Mouse (Mus musculus): Measurements from ENCODE around the gene Lmx1b.

DNA sequence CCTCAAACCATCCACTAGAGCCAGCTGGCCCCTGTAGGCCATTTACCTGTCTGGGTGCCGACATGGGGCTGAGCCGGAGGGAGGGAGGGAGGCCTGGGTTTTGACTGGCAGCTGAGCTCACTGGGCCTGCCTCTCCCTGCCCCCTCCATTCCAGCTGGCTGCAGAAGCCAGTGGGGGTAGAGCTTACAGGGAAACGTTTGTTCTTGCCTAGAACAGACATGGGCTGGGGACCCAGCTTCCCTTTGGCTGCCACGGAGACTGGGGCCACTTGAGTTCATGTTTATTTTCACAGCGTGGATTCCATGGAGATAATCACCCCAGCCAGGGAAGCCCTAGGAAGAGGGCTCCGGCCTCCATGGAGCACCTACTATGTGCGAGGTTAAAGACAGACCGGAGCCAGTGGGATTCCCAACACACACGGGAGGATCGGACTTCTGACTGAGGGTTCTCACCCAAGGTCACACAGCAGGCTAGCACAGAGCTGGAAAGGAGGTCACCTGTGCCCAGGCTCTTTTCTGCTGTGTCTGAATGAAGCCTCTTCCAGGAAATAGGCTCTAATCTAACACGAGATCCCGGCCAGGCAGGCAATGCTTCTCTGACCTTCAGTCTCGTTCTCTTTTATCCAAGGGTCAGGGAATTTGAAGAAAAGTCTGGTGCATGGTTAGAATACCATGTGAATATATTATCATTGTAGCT, 25.2 kb upstream of the Lmx1b start:
- TF ChIP-seq CTCF (IDR thresholded peaks at IDR 0.05; ENCODE audit: insufficient read depth, low read length): no peak
- no peak for TF ChIP-seq POLR2A (IDR thresholded peaks at IDR 0.05; ENCODE audit: borderline replicate concordance, extremely low read depth, low read depth, low read length)
